Comparison of ENCODE assay signal across 9 mouse cellular contexts in genomic region chr4:45491119-45491679, GRCm38 (mm10). TPM values are rescaled to one million over a fixed set of nuclear protein-coding genes. Genes with fewer than 3 reads are reported as not detected.
DNase-seq lines count a peak whose midpoint lies in the region; ATAC-seq and TF ChIP-seq lines count a peak whose summit lies in the region.
"Had no signal": no experiment of that assay in that cellular context is flagged by ENCODE, and none has a peak within 500 bp of the region (broad histone marks: within the 10 kb centered on the region; RNA-seq: fewer than 3 reads in every experiment).

No protein-coding gene starts in this region.

- DNase-seq in heart, adult 11 months = no peak
- DNase-seq in liver = peak; percentile 53
- no peak for DNase-seq in right cerebral cortex, adult 18-20 months
- DNase-seq in layer of hippocampus, adult 8-10 months (ENCODE audit: low spot score in 2 of 2) = no peak
- DNase-seq in left cerebral cortex, adult 2 months (ENCODE audit: extremely low spot score in 1 of 2, low spot score in 2 of 2) = no peak
- DNase-seq: cerebellum, adult 11 months had no signal

- H3K27ac ChIP-seq in heart, embryonic 12.5 days (ENCODE audit: poor library complexity, severe bottlenecking) = peak overlapping the region; percentile 91
- H3K27ac ChIP-seq in ES-Bruce4 (ENCODE audit: insufficient read depth, low read length) = peak overlapping the region; percentile 92
- peak overlapping the region; percentile 75; the same call in 1 of the 2 replicates for H3K27ac ChIP-seq in intestine, embryonic 15.5 days
- H3K27ac ChIP-seq in left cerebral cortex, adult 2 months = no peak overlapping the region

- peak overlapping the region; percentile 43; the same call in 1 of the 2 replicates for H3K9ac ChIP-seq in heart, embryonic 12.5 days
- H3K9ac ChIP-seq in ES-Bruce4 (ENCODE audit: low read depth, poor library complexity, severe bottlenecking) = no peak overlapping the region
- H3K9ac ChIP-seq in intestine, embryonic 15.5 days = no peak overlapping the region

- no peak overlapping the region for H3K4me2 ChIP-seq in heart, embryonic 12.5 days
- H3K4me2 ChIP-seq in intestine, embryonic 15.5 days (replicated peaks) = no peak overlapping the region; the same call in 1 of the 2 replicates

- no peak for TF ChIP-seq POLR2A in ES-Bruce4 (IDR thresholded peaks at IDR 0.05; ENCODE audit: insufficient read depth, low read length)

- intact Hi-C loops in left cerebral cortex, adult 2 months (cut with DNase I) = no loop called here

- WGBS in heart, embryonic 12.5 days = 54% methylated on average over 6 of the region's 6 CpGs
- 36% methylated on average over 6 of the region's 6 CpGs for WGBS in intestine, embryonic 15.5 days

- TF ChIP-seq EP300 in ES-Bruce4 (IDR thresholded peaks at IDR 0.05; ENCODE audit: insufficient read depth, low read depth, low read length) = no peak

- no peak for TF ChIP-seq CTCF in ES-Bruce4 (IDR thresholded peaks at IDR 0.05; ENCODE audit: low read depth, low read length)
- TF ChIP-seq CTCF in left cerebral cortex, adult 2 months (IDR thresholded peaks at IDR 0.05) = no peak

- peaks cover 97% of the 10 kb centered on the region for H3K4me1 ChIP-seq in heart, embryonic 12.5 days (replicated peaks)
- H3K4me1 ChIP-seq in ES-Bruce4 (ENCODE audit: control insufficient read depth, insufficient read depth, low read length) = peaks cover 39% of the 10 kb centered on the region
- H3K4me1 ChIP-seq in intestine, embryonic 15.5 days (replicated peaks) = peaks cover 92% of the 10 kb centered on the region

- no peaks in the 10 kb centered on the region for H3K9me3 ChIP-seq in heart, embryonic 12.5 days (replicated peaks)
- no peaks in the 10 kb centered on the region for H3K9me3 ChIP-seq in ES-Bruce4 (replicated peaks; ENCODE audit: control insufficient read depth, insufficient read depth, low read length, poor library complexity, severe bottlenecking)
- no peaks in the 10 kb centered on the region for H3K9me3 ChIP-seq in intestine, embryonic 15.5 days

- no peak for ATAC-seq in heart, embryonic 12.5 days (ENCODE audit: insufficient number of reproducible peaks, low FRiP score)
- ATAC-seq in intestine, embryonic 15.5 days = no peak

- H3K4me3 ChIP-seq in heart, embryonic 12.5 days = no peak overlapping the region
- H3K4me3 ChIP-seq in ES-Bruce4 (ENCODE audit: low read depth, low read length) = no peak overlapping the region
- no peak overlapping the region for H3K4me3 ChIP-seq in intestine, embryonic 15.5 days (replicated peaks)
- no peak overlapping the region for H3K4me3 ChIP-seq in left cerebral cortex, adult 2 months

- H3K27me3 ChIP-seq in heart, embryonic 12.5 days (replicated peaks) = no peaks in the 10 kb centered on the region
- no peaks in the 10 kb centered on the region for H3K27me3 ChIP-seq in ES-Bruce4 (ENCODE audit: control insufficient read depth, insufficient read depth, low read length, poor library complexity, severe bottlenecking)
- no peaks in the 10 kb centered on the region for H3K27me3 ChIP-seq in intestine, embryonic 15.5 days (replicated peaks)

- H3K36me3 ChIP-seq in heart, embryonic 12.5 days = peaks cover 16% of the 10 kb centered on the region
- no peaks in the 10 kb centered on the region for H3K36me3 ChIP-seq in ES-Bruce4 (ENCODE audit: control insufficient read depth, insufficient read depth, low read length, poor library complexity, severe bottlenecking)
- no peaks in the 10 kb centered on the region for H3K36me3 ChIP-seq in intestine, embryonic 15.5 days

RNA-seq across cellular contexts. Expression of gene Shb, which starts 41.1 kb away (rescaled TPM):
- 13.9 and 15.3 TPM in 2 replicates for polyA plus RNA-seq in heart, embryonic 12.5 days (2016; fragmentation: Nextera tagmentation; extraction: Ambion mirVana)
- 24.5 and 27.4 TPM in 2 replicates for polyA plus RNA-seq in ES-Bruce4 (2011; ENCODE audit: insufficient read depth, insufficient read length, low read depth, missing spikeins)
- 4.0 and 4.8 TPM in 2 replicates for polyA plus RNA-seq in intestine, embryonic 15.5 days (2015; fragmentation: Nextera tagmentation; extraction: Ambion mirVana)
- total RNA-seq in layer of hippocampus, adult 8-10 months (2022) = 10 to 100 TPM; 13.1 to 18.1 (median 14.1) TPM
- total RNA-seq in left cerebral cortex, adult 2 months (2021) = 10 to 100 TPM; 11.0 to 11.6 TPM
